Mouse (Mus musculus) megakaryocyte, embryonic 14.5 days (primary cell): ENCODE measurements around the gene Ttll3.

Experiments
- FLI1 ChIP-seq: IDR thresholded peaks from 2 replicates; pipeline ENCODE4 v1.6.1; 2012; ENCODE audit warnings: low read length, inconsistent platforms, mixed read lengths
- GATA1 ChIP-seq: IDR thresholded peaks from 3 replicates; pipeline ENCODE4 v1.6.1; 2012; ENCODE audit warnings: mixed read lengths, low read length, inconsistent platforms, borderline replicate concordance

DNA sequence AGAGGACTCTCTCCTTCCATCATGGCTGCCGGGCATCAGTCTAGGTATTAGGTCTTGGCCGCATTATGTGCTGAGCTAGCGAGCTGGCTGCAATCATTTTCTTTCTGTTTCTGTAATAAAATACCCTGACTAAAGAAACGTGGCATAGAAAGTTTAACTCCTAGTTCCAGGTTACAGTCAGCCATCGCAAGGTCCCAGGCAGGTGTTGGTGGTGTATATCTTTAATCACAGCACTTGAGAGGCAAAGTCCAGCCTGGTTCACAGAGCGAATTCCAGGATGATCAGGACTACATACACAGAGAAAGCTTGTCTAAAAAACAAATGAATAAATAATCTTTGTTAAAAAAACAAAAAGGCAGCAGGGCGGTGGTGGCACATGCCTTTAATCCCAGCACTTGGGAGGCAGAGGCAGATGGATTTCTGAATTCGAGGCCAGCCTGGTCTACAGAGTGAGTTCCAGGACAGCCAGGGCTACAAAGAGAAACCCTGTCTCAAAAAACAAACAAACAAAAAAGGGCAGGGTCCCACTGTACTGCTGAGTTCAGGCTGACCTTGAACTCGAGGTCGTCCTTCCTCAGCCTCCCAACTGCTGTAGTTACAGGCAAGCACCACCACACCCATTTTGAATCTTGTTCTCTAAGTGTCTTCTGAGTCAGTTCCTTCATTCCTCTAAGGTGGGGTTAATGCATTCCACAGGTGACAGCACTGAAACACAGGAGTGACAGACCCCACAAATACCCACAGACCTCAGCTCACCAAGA lies 7.4 kb downstream of the Ttll3 start:
- TF ChIP-seq GATA1: no peak
- no peak for TF ChIP-seq FLI1
